Mouse (Mus musculus) heart, embryonic 14.5 days (tissue): ENCODE data around the gene Gm5788. TPM values are rescaled to one million over a fixed set of nuclear protein-coding genes. Genes with fewer than 3 reads are reported as not detected.
"Not testable (repeated sequence)": the region's sequence is repeated elsewhere in the genome, so short reads cannot be mapped to it uniquely, and the experiment has no call there.

ENCODE experiments used
- ATAC-seq: fragments of 200-750 bp; cut with Nextera tagmentation; 2 replicates; pipeline ENCODE4 v1.8.0; 2017; ENCODE audit warnings: low read depth, moderate TSS enrichment; ENCODE audit not compliant: insufficient number of reproducible peaks, insufficient read depth, low FRiP score
- H3K27ac ChIP-seq, 2 experiments: fragments of 200-500 bp in 1 of 2; fragments of 300-500 bp in 1 of 2; sonication (generic) in 1 of 2; replicated peaks in 1 of 2; 2 replicates each; pipeline ENCODE4 v1.5.1; 2012 to 2014; ENCODE audit warnings: low read depth in 2 of 2, low read length in 2 of 2, control low read depth in 1 of 2, mild to moderate bottlenecking in 1 of 2, mixed read lengths in 1 of 2; ENCODE audit not compliant: control insufficient read depth in 1 of 2, insufficient read depth in 1 of 2
- H3K27me3 ChIP-seq: fragments of 300-500 bp; sonication (generic); 2 replicates; pipeline ENCODE4 v1.6.1; 2014; ENCODE audit warnings: mild to moderate bottlenecking, low read length, control low read depth; ENCODE audit not compliant: control insufficient read depth, insufficient read depth
- H3K36me3 ChIP-seq: fragments of 300-500 bp; sonication (generic); 2 replicates; pipeline ENCODE4 v1.6.1; 2014; ENCODE audit warnings: mild to moderate bottlenecking, control low read depth, low read length, mixed read lengths; ENCODE audit not compliant: control insufficient read depth, insufficient read depth
- H3K4me1 ChIP-seq, 2 experiments: fragments of 200-500 bp in 1 of 2; fragments of 300-500 bp in 1 of 2; sonication (generic) in 1 of 2; 2 replicates each; pipeline ENCODE4 v1.6.1; 2012 to 2014; ENCODE audit warnings: low read length in 2 of 2, control low read depth in 1 of 2, mixed read lengths in 1 of 2; ENCODE audit not compliant: control insufficient read depth in 2 of 2, insufficient read depth in 2 of 2
- H3K4me2 ChIP-seq: fragments of 300-500 bp; sonication (generic); 2 replicates; pipeline ENCODE4 v1.6.1; 2014; ENCODE audit warnings: mild to moderate bottlenecking, low read length
- H3K4me3 ChIP-seq, 2 experiments: fragments of 200-500 bp in 1 of 2; fragments of 300-500 bp in 1 of 2; sonication (generic) in 1 of 2; 2 replicates each; pipeline ENCODE4 v1.5.1; 2012 to 2014; ENCODE audit warnings: low read length in 2 of 2, mild to moderate bottlenecking in 2 of 2, control low read depth in 1 of 2, low read depth in 1 of 2, moderate library complexity in 1 of 2; ENCODE audit not compliant: control insufficient read depth in 1 of 2, insufficient read depth in 1 of 2
- H3K9ac ChIP-seq: fragments of 300-500 bp; sonication (generic); 2 replicates; pipeline ENCODE4 v1.6.1; 2014; ENCODE audit warnings: mild to moderate bottlenecking, low read length
- H3K9me3 ChIP-seq: fragments of 300-500 bp; sonication (generic); 2 replicates; pipeline ENCODE4 v1.6.1; 2016; ENCODE audit warnings: low read length, control low read depth; ENCODE audit not compliant: control insufficient read depth
- WGBS: fragments of 180-500 bp; shearing (Covaris S2); extraction: QIAGEN DNeasy Blood & Tissue Kit; methylation state at CpG from one replicate; pipeline ENCODE4 v1.1.7; 2014; 5-methylcytosine and 5-hydroxymethylcytosine counted together
- polyA plus RNA-seq: library from polyadenylated mRNA; unstranded; fragments of >200 nt; fragmentation: Nextera tagmentation; extraction: Ambion mirVana; gene quantifications from 2 replicates; pipeline ENCODE4 v1.2.1, GENCODE M21; 2014

Gene Gm5788
- not detected in 2 replicates for polyA plus RNA-seq

GRCm38 (mm10) chr12:87494421-87494820, at the start of gene Gm5788:
Gene Gm5788, plus strand, starts transcription at chr12:87494721.
- H3K27me3 ChIP-seq, H3K9me3 ChIP-seq, H3K4me1 ChIP-seq, H3K9ac ChIP-seq, ATAC-seq, H3K4me3 ChIP-seq, H3K36me3 ChIP-seq, H3K27ac ChIP-seq, H3K4me2 ChIP-seq: not testable (repeated sequence)
- WGBS: 82% methylated on average over 3 of the region's 3 CpGs

- Histone ChIP-seq H3K4me2 (no peak overlapping the region), H3K27me3 (no peaks in the 10 kb centered on the region), H3K9ac (no peak overlapping the region), H3K27ac (no peak overlapping the region), H3K36me3 (peaks cover 85% of the 10 kb centered on the region), H3K9me3 (no peaks in the 10 kb centered on the region), H3K4me1 (peaks cover 0 to 3% of the 10 kb centered on the region in 2 experiments; a peak in 1 of 4 replicates), H3K4me3 (no peak overlapping the region)
- WGBS: 86% methylated on average over 9 of the region's 9 CpGs
- no peak for ATAC-seq
Observed at GRCm38 (mm10) chr12:87449456-87449855, 45.1 kb upstream of the Gm5788 start.

GRCm38 (mm10) chr12:87464678-87465297, 29.7 kb upstream of the Gm5788 start:
- H3K36me3 ChIP-seq: peaks cover 80% of the 10 kb centered on the region
- WGBS: 79% methylated on average over 6 of the region's 6 CpGs
- H3K27me3 ChIP-seq: no peaks in the 10 kb centered on the region
- ATAC-seq: no peak
- H3K9ac ChIP-seq: no peak overlapping the region
- H3K27ac ChIP-seq: no peak overlapping the region
- H3K4me3 ChIP-seq: no peak overlapping the region
- H3K9me3 ChIP-seq: no peaks in the 10 kb centered on the region
- H3K4me1 ChIP-seq: no peaks in the 10 kb centered on the region
- no peak overlapping the region for H3K4me2 ChIP-seq

GRCm38 (mm10) chr12:87470263-87471136, 24.0 kb upstream of the Gm5788 start:
- WGBS: 65% methylated on average over 7 of the region's 7 CpGs
- H3K4me3 ChIP-seq: no peak overlapping the region; a peak in 1 of 4 replicates
- peak overlapping the region; percentile 84 for H3K4me2 ChIP-seq
- ATAC-seq: no peak
- no peaks in the 10 kb centered on the region for H3K27me3 ChIP-seq
- peaks cover 26% of the 10 kb centered on the region for H3K36me3 ChIP-seq
- H3K9ac ChIP-seq: peak overlapping the region; percentile 85; the same call in 1 of the 2 replicates
- no peaks in the 10 kb centered on the region for H3K9me3 ChIP-seq
- H3K27ac ChIP-seq: no peak overlapping the region
- peaks cover 5 to 9% of the 10 kb centered on the region in 2 experiments for H3K4me1 ChIP-seq

- H3K36me3 ChIP-seq: peaks cover 21% of the 10 kb centered on the region
- no peaks in the 10 kb centered on the region for H3K9me3 ChIP-seq
- H3K4me2 ChIP-seq: peak overlapping the region; percentile 84
- H3K4me1 ChIP-seq: peaks cover 5 to 9% of the 10 kb centered on the region in 2 experiments
- peak overlapping the region; percentile 72 to 91 for H3K27ac ChIP-seq
- no peaks in the 10 kb centered on the region for H3K27me3 ChIP-seq
- under 1% methylated on average over 19 of the region's 19 CpGs for WGBS
- H3K4me3 ChIP-seq: peak overlapping the region; percentile 81 to 99
- peak overlapping the region; percentile 85 for H3K9ac ChIP-seq
- no peak for ATAC-seq
Observed at GRCm38 (mm10) chr12:87471421-87471963, 23.0 kb upstream of the Gm5788 start.

GRCm38 (mm10) chr12:87471964-87472786, 22.3 kb upstream of the Gm5788 start, which contains the start of gene Snw1:
Gene Snw1, minus strand, starts transcription at chr12:87472274.
- H3K9me3 ChIP-seq: no peaks in the 10 kb centered on the region
- peak within 1 kb of the TSS; percentile 81 to 99 for H3K4me3 ChIP-seq
- peaks cover 14% of the 10 kb centered on the region for H3K36me3 ChIP-seq
- WGBS: 3% methylated on average over 45 of the region's 45 CpGs
- H3K27ac ChIP-seq: peak within 1 kb of the TSS; percentile 72 to 91
- peak; percentile 95 for ATAC-seq
- peak within 1 kb of the TSS; percentile 84 for H3K4me2 ChIP-seq
- H3K27me3 ChIP-seq: no peaks in the 10 kb centered on the region
- peak within 1 kb of the TSS; percentile 85 for H3K9ac ChIP-seq
- peaks cover 5 to 9% of the 10 kb centered on the region in 2 experiments for H3K4me1 ChIP-seq

- Histone ChIP-seq H3K36me3 (0 out of 2 replicates have a peak, but pooled peaks cover under 1% of the 10 kb centered on the region), H3K4me1 (peaks cover 5 to 9% of the 10 kb centered on the region in 2 experiments), H3K9me3 (no peaks in the 10 kb centered on the region), H3K4me3 (no peak overlapping the region), H3K27ac (no peak overlapping the region), H3K27me3 (no peaks in the 10 kb centered on the region), H3K9ac (no peak overlapping the region), H3K4me2 (no peak overlapping the region)
- WGBS: 74% methylated on average over 3 of the region's 3 CpGs
- no peak for ATAC-seq
Observed at GRCm38 (mm10) chr12:87474756-87475155, 19.8 kb upstream of the Gm5788 start.
